Mouse (Mus musculus) forebrain, embryonic 14.5 days (tissue): ENCODE data around the gene Pdx1. TPM values are rescaled to one million over a fixed set of nuclear protein-coding genes. Genes with fewer than 3 reads are reported as not detected.
A peak's percentile ranks its signal among the peaks of the same experiment; 100 is the strongest.

ENCODE experiments used
- ATAC-seq: fragments of 200-750 bp; cut with Nextera tagmentation; 2 replicates; pipeline ENCODE4 v1.8.0; 2017; ENCODE audit warnings: mild to moderate bottlenecking, moderate library complexity
- DNase-seq: peaks from one replicate; pipeline ENCODE4 v3.0.0-alpha.2; 2015; ENCODE audit warnings: low spot score
- H3K27ac ChIP-seq: fragments of 300-500 bp; sonication (generic); 2 replicates; pipeline ENCODE4 v1.5.1; 2014; ENCODE audit warnings: low read depth, mild to moderate bottlenecking, control low read depth, low read length, moderate library complexity
- H3K27me3 ChIP-seq: fragments of 300-500 bp; sonication (generic); replicated peaks from 2 replicates; pipeline ENCODE4 v1.6.1; 2014; ENCODE audit warnings: low read length, control low read depth, mixed read lengths; ENCODE audit not compliant: control insufficient read depth, insufficient read depth
- H3K36me3 ChIP-seq: fragments of 300-500 bp; sonication (generic); 2 replicates; pipeline ENCODE4 v1.6.1; 2014; ENCODE audit warnings: low read length, control low read depth; ENCODE audit not compliant: control insufficient read depth, insufficient read depth
- H3K4me1 ChIP-seq: fragments of 300-500 bp; sonication (generic); 2 replicates; pipeline ENCODE4 v1.6.1; 2014; ENCODE audit warnings: antibody characterized with exemption, low read length, control low read depth; ENCODE audit not compliant: control insufficient read depth, insufficient read depth
- H3K4me2 ChIP-seq: fragments of 300-500 bp; sonication (generic); 2 replicates; pipeline ENCODE4 v1.6.1; 2014; ENCODE audit warnings: mild to moderate bottlenecking, control low read depth, low read length
- H3K4me3 ChIP-seq: fragments of 300-500 bp; sonication (generic); 2 replicates; pipeline ENCODE4 v1.5.1; 2014; ENCODE audit warnings: low read depth, low read length, control low read depth
- H3K9ac ChIP-seq: fragments of 300-500 bp; sonication (generic); 2 replicates; pipeline ENCODE4 v1.6.1; 2014; ENCODE audit warnings: mild to moderate bottlenecking, low read length, control low read depth, moderate library complexity
- H3K9me3 ChIP-seq: fragments of 300-500 bp; sonication (generic); replicated peaks from 2 replicates; pipeline ENCODE4 v1.6.1; 2016; ENCODE audit warnings: low read length, control low read depth, mixed read lengths; ENCODE audit not compliant: control insufficient read depth
- WGBS: fragments of 180-500 bp; shearing (Covaris S2); extraction: QIAGEN DNeasy Blood & Tissue Kit; methylation state at CpG from one replicate; pipeline ENCODE4 v1.1.7; 2014; 5-methylcytosine and 5-hydroxymethylcytosine counted together
- microRNA-seq: library from miRNA; unstranded; fragments of <30 nt; microRNA quantifications from one replicate; pipeline ENCODE4, GENCODE M21; 2016
- polyA plus RNA-seq: library from polyadenylated mRNA; unstranded; fragments of >200 nt; fragmentation: Nextera tagmentation; extraction: Ambion mirVana; gene quantifications from 2 replicates; pipeline ENCODE4 v1.2.1, GENCODE M21; 2014

Gene Pdx1
- polyA plus RNA-seq, 1 experiment from 2014 or later: not detected

- H3K4me2 ChIP-seq: no peak overlapping the region
- DNase-seq: no peak
- WGBS: 5% methylated on average over 7 of the region's 7 CpGs
Measured at GRCm38 (mm10) chr5:147317321-147317720, 47.6 kb downstream of the Pdx1 start.

GRCm38 (mm10) chr5:147317991-147318390 lies 48.2 kb downstream of the Pdx1 start:
- ATAC-seq: no peak

More at GRCm38 (mm10) chr5:147317321-147317720, 47.6 kb downstream of the Pdx1 start:
- H3K4me1 ChIP-seq: no peaks in the 10 kb centered on the region
- H3K27ac ChIP-seq: no peak overlapping the region
- no peaks in the 10 kb centered on the region for H3K36me3 ChIP-seq
- H3K4me3 ChIP-seq: no peak overlapping the region
- no peak for ATAC-seq
- H3K9me3 ChIP-seq: no peaks in the 10 kb centered on the region
- peaks cover 85% of the 10 kb centered on the region for H3K27me3 ChIP-seq
- H3K9ac ChIP-seq: no peak overlapping the region

DNA sequence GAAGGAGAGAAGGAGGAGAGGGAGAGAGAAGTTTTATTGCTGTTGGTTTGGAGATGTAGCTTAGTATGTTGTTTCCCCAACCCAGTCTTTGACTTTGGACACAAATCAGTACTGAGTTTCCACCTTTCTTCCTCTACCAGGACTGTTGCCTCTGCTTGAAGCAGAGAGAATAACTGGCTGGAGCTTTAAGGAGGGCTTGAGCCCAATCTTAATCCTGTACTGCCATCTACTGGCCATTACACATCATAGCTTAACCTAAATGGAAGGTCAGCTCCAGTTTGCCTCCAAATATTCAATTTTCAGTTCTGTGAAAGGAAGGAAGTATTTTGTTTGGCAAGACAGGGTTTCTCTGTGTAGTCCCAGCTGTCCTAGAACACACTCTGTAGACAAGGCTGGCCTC lies 49.9 kb downstream of the Pdx1 start:
- Histone ChIP-seq H3K9me3 (no peaks in the 10 kb centered on the region), H3K27me3 (peaks cover 62% of the 10 kb centered on the region), H3K9ac (no peak overlapping the region), H3K4me1 (no peaks in the 10 kb centered on the region), H3K27ac (no peak overlapping the region), H3K4me3 (no peak overlapping the region), H3K36me3 (no peaks in the 10 kb centered on the region), H3K4me2 (no peak overlapping the region)
- ATAC-seq: peak; percentile 74; the same call in 1 of the 2 replicates
- peak; percentile 92 for DNase-seq

More at GRCm38 (mm10) chr5:147317991-147318390, 48.2 kb downstream of the Pdx1 start:
- Histone ChIP-seq H3K36me3 (no peaks in the 10 kb centered on the region), H3K4me2 (no peak overlapping the region), H3K9ac (no peak overlapping the region), H3K9me3 (no peaks in the 10 kb centered on the region), H3K27me3 (peaks cover 79% of the 10 kb centered on the region), H3K4me1 (no peaks in the 10 kb centered on the region), H3K4me3 (no peak overlapping the region), H3K27ac (no peak overlapping the region)
- no peak for DNase-seq
- 27% methylated on average over 7 of the region's 7 CpGs for WGBS

- Histone ChIP-seq H3K9ac (no peak within 1 kb of the TSS), H3K9me3 (no peaks in the 10 kb centered on the region), H3K4me1 (no peaks in the 10 kb centered on the region), H3K4me2 (no peak within 1 kb of the TSS), H3K4me3 (no peak within 1 kb of the TSS), H3K27ac (no peak within 1 kb of the TSS), H3K36me3 (no peaks in the 10 kb centered on the region), H3K27me3 (peaks cover 37% of the 10 kb centered on the region)
- 80% methylated on average over 8 of the region's 8 CpGs for WGBS
- DNase-seq (no peak), ATAC-seq (no peak)
Measured at GRCm38 (mm10) chr5:147322183-147322582, 52.4 kb downstream of the Pdx1 start, which contains the start of gene Urad. Gene Urad (minus strand): TSS chr5:147322440.

GRCm38 (mm10) chr5:147323237-147323917 lies 53.6 kb downstream of the Pdx1 start:
- Histone ChIP-seq H3K4me2 (no peak overlapping the region), H3K36me3 (no peaks in the 10 kb centered on the region), H3K4me3 (no peak overlapping the region), H3K27ac (no peak overlapping the region), H3K9me3 (no peaks in the 10 kb centered on the region), H3K27me3 (peaks cover 25% of the 10 kb centered on the region), H3K9ac (no peak overlapping the region), H3K4me1 (no peaks in the 10 kb centered on the region)
- 22% methylated on average over 17 of the region's 17 CpGs for WGBS
- ATAC-seq: peak; percentile 50; the same call in 1 of the 2 replicates
- DNase-seq: peak; percentile 72

Small RNAs within 50 kb of the gene (microRNA-seq; reads per million reads assigned to microRNA genes)
- not detected for gene Mir7k

Other genes starting within 250 kb of the Pdx1 start
- gene Lnx2, start 193.4 kb upstream of the Pdx1 start, polyA plus RNA-seq: 8.1 and 10.9 TPM in 2 replicates
- gene Polr1d, start 192.9 kb upstream of the Pdx1 start, polyA plus RNA-seq: 121 and 135 TPM in 2 replicates
- gene Gsx1, start 81.3 kb upstream of the Pdx1 start, polyA plus RNA-seq: 2.3 and 3.0 TPM in 2 replicates
- gene Cdx2, start 37.3 kb downstream of the Pdx1 start, polyA plus RNA-seq: not detected in 2 replicates
- gene Urad, start 52.5 kb downstream of the Pdx1 start, polyA plus RNA-seq: not detected in 2 replicates
- 0.04 and 0.25 TPM in 2 replicates for gene Flt3, start 130.5 kb downstream of the Pdx1 start, polyA plus RNA-seq
- gene Pan3, start 160.2 kb downstream of the Pdx1 start, polyA plus RNA-seq: 39.7 and 52.6 TPM in 2 replicates